Mouse (Mus musculus) frontal cortex, adult (tissue): Measurements from ENCODE around the gene Fos.

Experiments used
- ATAC-seq: cut with Nextera tagmentation; 2 replicates; pipeline ENCODE4 v1.9.2; 2017; ENCODE audit warnings: mild to moderate bottlenecking, moderate library complexity, mixed read lengths; ENCODE audit not compliant: low TSS enrichment

Fos gene

DNA sequence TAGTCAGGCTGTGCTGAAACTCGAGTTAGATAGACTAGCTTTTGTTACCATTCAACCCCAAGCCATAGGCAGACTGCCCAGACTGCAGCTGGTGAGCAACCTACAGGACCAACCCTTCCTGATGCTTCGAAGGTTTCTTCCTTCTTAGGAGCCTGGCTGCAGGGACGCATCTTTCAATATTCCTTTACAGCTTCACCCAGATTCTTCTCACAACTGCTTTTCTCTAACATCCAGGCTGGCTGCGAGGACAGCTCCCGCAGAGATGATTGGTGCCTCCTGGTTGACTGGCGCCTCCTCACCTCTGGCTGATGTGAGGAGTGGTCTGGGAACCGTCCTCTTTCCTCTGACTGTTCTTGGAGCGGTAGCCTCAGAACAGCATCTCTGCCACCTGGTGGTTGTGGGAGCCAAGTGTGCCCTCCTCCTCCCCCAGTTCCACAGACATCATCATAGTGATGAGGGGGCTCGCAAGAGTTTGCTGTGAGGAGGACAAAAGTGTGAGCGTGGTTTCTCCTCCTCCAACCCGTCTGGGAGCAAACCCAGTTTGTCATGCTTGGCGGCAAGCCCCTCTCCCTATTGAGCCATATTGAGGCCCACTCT is 14.0 kb downstream of the Fos start:
- ATAC-seq: peak; percentile 45

DNA sequence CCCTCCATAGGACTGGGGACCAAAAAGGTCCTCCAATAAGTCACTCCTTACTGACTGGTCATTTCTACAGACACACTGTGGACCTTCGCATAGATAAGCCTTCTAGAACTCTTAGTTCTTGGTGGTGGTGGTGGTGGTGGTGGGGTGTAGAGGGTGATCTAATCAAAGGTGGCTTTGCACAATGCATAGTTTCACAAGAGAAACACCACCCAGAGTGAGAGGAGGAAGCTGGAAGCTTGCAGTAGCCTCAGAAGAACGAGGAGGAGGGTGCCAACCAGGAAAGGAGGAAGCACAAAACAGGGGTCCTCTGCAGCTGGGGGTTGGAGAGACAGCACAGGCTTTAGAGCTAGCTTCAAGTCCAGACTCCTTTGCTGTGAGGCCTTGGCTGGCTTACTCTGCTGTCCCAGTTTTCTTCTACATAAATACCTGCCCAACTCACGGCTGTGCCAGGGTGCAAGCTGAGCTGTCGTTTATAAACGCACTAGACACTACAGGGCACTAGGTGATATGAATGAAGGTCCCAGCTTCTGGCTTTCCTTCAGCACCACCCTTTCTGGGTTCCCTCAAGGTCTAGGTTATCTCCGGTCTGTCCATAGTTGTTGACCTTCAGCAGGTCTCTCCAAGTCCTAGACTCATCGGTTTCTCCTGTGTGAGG is 15.7 kb downstream of the Fos start:
- no peak for ATAC-seq

DNA sequence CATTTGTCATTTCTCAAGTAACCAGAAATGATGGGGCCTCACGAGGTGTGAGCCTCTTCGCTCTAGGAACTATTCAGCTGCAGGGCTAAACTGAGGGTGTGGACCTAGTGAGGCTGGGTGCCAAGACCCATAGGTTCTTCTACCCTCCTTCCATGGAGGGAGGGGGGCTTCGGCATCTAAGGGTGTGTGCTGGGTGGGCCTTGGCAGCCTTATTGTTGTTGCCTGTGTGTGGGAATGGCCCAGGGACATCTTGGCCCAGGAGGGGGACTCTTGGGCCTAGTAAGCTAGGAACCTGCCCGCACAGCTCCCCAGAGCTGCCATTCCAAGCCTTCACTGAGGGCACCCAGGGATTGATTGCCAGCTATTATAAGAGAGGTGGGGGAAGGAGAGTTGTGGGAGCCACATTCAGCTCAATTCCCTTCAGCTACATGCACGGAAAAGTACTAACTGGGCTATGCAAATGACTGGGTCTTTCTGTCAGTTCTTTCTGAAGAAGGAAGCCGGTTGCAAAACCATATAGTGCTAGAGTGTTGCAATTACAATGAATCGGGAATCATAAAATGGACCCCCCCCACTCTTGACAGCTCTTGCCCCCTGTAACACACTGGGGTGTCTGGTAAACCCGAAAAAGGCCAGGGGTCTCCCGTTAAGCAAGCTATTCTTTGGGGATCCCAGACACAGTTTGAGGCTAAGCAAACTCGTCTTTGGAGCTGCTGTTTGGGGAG is 16.6 kb downstream of the Fos start:
- no peak for ATAC-seq

DNA sequence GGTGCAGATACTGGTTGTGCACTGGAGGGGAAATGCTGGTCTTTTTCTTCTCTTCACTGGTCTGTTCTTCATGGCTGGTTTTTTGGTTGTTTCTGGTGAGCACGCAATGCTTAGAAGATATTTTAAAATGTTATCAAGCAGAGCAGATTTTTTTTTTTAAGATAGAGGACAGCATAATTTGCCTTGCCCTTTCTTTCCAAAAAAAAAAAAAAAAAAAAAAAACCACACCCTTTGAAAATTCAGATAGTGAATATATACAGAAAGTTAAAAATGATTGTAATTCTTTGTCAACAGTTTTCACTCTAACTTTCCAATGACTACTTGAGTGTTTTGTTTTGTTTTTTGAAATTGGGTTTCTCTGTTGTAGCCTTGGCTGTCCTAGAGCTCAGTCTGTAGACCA is 17.3 kb downstream of the Fos start:
- no peak for ATAC-seq

DNA sequence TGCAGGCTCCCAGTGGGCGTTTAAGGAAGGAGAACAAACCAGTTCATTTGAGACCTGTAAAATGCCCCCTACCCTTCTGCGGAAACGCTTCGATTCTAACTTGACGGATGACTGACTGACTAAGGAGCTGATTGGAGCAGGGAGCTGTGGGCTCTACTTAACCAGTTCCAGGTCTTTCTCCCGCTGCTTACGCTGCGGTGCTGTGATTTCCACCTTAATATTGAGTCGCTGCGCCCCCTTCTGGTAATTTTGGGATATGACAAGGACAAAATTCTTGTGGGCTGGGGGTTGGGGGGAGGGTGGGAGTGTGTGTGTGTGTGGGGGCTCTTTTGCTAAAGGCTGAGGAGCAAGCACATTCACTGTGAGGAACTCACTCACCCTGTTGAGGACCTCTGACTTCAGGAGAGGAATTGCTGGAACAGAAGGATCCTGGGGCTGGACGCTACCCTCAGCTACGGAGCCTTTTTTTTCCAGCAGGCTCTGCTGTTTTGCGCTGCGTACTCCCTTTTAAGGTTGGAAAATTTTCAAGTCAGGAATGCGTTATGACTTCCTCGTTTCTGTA is 18.5 kb downstream of the Fos start:
- peak; percentile 47 for ATAC-seq

DNA sequence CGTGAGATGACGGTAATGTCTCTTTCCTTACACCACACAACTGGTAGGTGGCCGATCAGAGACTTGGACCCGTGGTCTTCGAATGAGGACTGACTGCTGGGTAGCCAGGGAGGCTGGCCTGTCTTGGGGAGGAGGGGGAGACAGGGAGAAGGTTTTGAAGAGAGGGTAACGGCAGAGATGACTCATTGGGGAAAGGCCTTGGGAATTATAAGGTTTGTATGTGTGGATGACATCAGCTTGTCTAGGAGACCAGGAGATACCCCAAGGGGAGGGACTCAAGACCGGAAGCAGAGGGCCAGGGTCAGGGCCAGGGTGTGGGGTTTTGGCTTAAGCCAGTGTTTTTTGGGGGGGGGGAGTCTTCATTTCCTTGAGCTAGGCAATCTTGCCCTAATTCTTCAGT is 22.6 kb downstream of the Fos start:
- no peak for ATAC-seq

DNA sequence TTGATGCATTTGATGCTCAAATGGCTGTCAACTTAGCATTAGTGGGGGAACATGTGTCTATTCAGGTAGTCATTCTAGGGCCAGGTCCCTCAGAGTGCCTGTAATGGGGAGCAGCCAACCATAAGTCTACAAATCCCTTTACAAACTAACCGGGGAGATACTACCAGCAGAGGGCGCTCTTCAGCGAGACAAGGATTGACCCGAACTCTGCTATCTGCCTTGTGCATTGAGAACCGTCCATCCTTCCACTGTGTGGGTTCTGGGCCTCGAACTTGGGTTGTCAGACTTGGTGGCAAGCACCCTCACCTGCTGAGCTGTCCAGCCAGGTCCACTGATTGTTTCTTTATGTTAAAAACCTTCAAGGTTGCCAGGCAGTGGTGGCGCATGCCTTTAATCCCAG is 23.1 kb downstream of the Fos start:
- ATAC-seq: peak; percentile 81; the same call in 1 of the 2 replicates

DNA sequence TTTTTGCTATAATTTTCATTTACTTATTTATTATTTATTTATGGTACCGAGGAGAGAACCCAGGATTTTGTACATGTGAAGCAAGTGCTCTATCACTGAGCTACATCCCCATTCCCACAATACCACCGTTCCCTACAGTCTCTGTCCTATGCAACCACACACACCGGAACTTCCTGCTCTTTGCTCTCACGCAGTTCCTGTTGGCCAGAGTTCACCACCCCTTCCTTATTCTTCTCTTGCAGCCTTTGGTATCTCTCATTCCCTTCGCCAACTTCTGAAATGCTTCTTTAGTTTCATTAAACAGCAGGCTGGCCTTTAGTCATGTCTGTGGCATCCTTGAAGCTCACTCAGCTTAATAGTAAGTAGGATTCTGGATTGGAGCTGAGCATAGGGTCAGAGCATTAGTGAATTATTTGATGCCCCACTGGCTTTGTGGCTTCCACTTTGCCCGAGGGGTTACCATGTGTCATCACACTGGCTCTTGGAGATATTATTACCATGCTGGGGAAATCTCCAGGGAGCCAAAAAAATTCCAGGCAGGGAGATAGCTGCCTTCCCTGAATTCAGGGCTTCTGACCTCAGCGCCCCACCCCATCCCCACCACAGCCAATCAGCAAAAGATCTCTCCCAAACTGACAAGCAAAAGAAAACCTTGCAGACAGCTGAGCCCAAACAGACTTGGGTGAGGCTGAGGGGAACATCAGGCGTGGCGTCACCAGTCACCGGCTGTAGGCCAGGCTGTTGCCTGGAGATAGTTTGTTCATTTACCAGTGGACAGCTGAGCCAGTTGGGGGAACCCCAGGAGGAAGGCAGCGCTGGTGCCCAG is 23.8 kb downstream of the Fos start:
- no peak for ATAC-seq

DNA sequence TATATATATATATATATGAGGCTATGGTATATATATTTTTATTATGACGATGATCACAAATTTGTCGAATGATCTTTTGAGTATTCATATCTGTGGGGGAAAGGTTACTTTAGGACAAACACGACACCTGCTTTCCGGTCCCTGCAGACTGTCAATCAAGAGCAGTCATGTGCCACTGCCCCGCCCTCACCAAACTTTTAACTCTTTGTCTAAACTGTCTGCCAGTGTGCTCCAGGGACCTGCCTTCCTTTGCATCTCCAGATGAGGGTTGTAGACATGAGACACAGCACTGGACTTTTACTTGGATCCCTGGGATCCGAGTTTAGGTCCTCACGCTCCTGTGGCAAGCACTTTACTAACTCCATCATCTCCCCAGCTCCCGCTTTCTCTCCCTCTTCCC is 25.3 kb downstream of the Fos start:
- no peak for ATAC-seq

DNA sequence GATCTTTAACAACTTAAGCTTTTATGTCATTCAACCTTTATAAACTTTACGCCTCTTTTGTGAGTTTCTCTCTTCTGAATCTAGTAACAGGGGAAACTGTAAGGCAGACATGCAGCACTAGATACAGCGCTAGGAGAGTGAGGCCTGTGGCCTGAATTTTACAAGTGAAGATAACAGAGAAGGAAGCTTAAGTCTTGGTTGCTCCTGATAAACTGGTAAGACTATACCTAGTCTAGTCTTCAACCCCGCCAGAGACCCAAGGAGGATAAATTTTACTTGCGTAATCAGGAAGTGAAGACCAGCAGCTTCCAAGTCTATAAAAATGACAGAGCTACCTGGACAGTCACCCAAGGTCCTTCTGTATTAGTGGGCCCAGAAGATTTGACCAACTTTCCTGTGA is 29.0 kb downstream of the Fos start:
- no peak for ATAC-seq

DNA sequence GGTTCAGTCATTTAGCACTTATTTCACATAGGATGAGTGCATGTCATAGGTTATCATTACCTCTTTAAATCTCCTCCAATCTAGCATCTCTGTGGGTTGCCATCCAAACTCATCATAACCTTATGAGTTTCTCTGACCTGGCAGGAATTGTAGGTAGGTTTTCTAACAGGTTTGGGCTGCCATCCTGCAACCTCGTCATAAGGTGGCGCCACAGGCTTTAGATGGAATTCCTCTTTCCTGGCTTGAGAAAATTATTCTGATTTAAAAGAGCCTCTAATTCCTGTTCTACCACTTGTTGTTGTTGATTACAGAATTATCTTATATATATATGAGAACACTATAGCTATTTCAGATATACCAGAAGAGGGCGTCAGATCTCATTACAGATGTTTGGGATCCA is 34.5 kb downstream of the Fos start:
- no peak for ATAC-seq

DNA sequence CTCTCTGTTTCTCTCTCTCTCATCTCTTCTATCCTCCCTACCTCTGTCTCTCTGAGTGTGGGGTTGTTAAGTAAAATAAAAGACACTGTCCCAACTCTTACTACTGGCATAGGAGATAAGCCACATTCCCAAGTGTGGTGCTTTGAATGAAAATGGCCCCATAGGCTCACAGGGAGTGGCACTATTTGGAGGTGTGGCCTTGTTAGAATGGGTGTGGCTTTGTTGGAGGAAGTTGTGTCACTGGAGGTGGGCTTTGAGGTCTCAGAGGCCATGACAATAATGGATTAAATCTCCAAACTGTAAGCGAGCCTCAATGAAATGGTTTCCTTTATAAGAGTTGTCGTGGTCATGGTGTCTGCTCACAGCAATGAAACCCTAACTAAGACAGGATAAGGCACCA is 36.3 kb downstream of the Fos start:
- ATAC-seq: no peak

DNA sequence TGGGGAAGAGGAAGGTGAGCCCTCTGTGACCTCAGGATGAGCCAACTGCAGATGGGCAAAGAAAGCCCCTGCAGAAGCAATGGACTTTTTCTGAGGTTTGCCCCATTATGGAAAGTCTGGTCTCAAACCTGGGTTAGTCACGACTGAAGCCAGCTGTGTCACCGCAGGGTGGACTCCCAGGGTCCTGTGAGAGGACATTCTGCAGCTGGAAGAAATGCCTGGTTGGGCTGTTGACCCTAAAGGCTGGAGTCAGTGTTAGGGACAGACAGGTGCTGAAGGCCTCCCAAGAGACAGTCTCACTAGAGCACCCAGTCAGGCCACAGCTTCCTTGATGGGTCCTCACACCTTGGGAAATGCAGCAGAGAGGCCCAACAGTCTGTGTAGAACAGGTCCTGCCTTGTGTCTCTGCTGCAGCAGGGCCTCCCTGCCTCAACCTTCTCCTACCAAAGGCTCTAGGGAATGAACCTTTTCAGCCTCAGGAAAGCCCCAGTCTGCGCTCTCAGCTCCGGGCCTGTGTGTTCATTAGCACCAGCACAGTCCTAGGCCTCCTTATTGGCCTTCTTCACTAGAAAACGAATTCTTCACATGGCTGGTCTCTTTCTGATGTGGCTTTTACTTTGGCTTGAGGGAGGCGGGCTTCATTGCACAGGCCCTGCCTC is 40.2 kb downstream of the Fos start:
- ATAC-seq: no peak

DNA sequence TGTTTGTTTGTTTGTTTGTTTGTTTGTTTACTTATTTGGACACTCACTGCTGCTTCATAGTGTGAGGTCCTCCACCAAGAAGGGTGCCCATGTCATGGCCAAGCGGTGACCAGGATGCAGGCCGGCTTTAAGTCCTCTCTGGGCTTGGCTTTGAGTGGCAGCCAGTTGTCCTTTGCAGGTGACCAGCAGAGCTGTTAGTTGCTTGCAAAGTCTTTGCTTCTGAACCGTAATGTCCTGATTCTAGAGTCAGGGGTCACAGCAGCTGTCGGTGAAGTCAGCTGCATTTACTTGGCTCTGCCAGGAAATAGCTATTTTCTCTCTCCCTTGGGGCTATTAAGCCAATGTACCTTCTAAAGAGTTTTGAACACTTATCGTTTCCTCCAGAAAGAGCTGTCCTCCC is 41.3 kb downstream of the Fos start:
- no peak for ATAC-seq

DNA sequence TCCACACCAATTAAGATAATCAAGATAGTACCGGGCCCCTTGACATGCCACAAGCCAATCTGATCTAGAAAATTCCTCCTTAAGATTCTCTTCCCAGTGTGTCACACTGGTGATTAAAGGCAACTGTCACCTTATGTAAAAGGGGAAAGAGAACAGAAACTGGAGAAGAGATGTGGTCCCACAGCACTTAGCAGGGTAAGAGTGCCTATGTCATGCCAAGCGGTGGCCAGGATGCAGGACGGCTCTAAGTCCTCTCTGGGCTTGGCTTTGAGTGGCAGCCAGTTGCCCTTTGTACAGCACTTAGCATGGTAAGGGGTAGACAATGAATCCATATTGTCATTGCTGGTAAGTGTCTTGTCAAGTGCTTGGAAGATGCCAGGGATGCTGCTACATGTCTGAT is 42.2 kb downstream of the Fos start:
- ATAC-seq: no peak

DNA sequence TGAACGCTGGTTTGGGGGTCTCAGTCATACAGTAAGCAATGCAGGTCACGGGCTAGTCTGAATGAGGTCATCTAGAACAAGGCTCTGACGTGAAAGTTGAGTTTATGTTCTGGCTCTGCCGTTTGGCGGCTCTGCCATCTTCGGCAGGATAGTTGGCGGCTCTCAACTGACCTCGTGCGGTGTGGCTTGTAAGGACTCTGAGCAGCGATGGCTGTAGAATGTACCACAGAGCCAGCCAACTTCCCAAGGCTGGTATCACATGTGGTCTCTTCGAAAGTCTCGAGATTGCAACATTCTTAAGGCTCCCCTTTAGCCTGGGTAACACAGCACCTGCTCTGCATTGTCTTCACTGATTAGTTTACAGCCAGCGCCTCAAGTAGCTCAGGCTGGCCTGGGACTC is 43.6 kb downstream of the Fos start:
- no peak for ATAC-seq

DNA sequence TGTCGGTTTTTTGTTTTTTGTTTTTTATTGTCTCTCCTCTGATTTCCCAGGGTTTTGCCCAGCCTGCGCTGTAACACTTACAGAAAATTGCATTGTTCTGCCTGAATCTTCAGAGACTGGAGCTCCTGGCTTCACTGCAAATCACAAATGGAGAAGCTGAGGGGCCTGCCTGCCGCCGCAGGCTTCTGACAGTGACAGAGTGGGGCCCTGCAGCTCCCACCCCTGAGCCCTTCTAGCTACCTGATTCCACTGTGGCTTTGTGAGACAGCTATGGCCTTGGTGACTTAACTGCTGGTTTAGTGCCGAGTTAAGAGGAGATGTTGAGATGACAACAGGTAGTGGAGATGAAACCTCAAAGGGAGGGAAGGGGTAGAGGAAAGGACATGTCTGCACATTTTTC is 44.3 kb downstream of the Fos start:
- ATAC-seq: no peak

DNA sequence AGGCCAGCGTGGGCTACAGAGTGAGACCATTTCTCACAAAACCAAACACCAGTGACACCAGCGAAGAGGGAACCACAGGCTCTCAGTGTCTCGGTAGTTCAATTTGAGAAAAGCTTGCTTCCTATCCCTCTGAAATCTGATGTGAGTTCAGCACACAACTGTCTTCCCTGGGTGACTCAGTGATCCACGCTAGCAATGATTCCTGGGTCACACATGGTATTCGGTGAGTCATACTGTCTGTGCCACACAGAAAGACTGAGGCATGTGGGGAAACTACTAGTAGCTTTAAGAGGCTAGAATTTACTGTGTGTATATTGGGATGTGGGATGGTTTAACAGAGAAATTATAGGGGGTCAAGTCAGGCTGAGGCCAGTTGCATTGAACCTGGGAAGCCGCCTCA is 45.9 kb downstream of the Fos start:
- peak; percentile 87; the same call in 1 of the 2 replicates for ATAC-seq

DNA sequence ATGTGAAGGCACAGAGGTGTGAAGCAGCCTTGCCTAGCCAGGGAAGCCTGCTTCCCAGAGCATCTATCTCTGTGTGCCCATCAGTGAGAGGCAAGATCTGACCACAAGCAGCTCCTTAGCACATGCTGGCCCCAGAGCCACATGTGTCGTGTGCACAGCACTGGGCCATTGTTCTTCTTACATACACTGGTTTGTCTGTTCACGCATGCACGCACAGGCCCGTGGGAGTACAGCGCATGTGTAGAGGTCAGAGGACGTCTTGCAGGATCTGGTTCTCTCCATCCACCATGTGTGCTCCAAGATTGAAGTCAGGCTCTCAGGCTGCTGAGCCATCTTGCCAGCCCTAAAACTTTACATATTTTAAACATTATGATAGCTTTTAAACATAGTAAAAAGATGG is 47.4 kb downstream of the Fos start:
- no peak for ATAC-seq

DNA sequence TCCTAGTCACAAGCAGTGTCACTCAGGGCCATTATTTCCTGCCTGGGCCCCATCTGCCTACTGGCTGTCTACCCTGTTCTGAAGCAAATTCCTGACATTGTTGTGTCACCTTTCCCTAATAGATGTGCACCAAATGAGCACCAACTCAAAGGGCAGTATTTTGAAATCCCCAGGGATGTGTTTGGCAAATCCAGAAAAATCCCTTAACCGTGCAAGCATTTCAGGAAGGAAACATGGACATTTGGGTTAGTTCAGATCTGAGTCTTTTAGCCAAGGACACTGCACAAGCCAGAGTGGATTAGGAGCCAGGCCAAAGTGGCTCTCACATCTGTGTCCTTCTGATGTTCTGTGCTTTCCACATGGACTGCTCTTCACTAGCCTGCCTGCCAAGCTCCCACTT is 48.0 kb downstream of the Fos start:
- ATAC-seq: no peak

DNA sequence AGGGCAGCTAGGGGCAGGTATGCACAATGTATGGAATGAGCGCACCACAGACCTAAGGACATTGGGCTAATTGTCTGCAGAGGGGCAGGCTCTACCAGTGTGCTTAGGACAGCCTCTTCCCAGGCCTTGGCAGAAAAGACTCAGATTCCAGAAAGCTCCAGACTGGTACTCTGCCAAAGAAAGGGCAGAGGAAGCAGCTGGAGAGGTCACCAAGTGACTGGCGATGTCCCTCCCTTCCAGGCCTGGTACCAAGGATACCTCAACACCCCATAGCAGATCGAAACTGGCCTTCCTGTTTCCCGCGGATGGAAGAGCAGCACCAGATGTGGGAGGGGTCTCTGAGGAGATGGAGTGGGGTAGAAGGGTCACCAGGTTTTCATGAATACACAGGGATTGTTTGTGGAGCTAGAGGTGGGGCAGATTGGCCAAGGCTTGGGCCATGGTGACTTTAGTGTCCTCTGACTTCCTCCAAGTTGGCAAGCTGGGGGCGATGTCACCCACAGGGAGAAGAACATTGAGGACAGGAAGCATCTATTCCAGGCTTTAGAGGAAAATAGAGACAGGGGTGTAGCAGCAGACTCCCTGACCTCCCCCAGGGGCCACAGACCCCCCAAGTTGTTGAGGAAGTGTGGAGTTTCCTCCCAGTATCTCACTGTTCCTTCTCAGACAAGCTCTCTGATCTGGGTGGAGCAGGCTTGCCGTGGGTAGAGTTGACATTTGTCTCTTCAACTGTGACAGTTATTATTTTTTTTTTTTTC is 49.1 kb downstream of the Fos start:
- ATAC-seq: no peak
